Mouse (Mus musculus): Measurements from ENCODE around the gene Slc8a3. TPM values are rescaled to one million over a fixed set of nuclear protein-coding genes. Genes with fewer than 3 reads are reported as not detected.

Slc8a3 gene
- polyA plus RNA-seq, 1 experiment from 2014 or later: 0.16 TPM

DNA sequence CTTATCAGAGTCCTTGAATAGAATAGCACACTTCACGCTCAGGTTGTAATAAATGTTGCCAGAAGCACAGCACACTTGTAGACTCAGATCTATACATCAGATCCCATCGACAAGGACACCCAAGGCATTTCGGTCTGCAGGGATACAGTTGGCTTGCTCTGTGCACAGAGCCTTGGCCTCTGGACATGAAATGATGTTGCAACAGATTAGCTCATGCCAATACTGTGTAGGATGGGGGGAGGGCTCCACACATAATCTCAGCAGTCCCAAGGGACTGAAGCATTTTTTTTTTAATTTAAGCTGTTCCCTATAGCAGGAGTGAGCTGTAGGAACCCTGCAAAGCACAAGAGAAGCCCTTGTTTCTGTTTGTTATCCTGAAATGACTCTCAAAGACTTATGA, 74.8 kb downstream of the Slc8a3 start:
- ATAC-seq (replicated peaks; ENCODE audit: insufficient number of reproducible peaks, low FRiP score, low TSS enrichment): no peak
- Histone ChIP-seq H3K4me3 (ENCODE audit: low read depth, low read length) (no peak overlapping the region), H3K4me2 (no peak overlapping the region), H3K27ac (ENCODE audit: low read depth, low read length) (no peak overlapping the region), H3K27me3 (ENCODE audit: control insufficient read depth, insufficient read depth, low read length) (no peaks in the 10 kb centered on the region), H3K36me3 (ENCODE audit: control insufficient read depth, insufficient read depth, low read length) (no peaks in the 10 kb centered on the region), H3K9me3 (replicated peaks; ENCODE audit: control insufficient read depth, low read length) (no peaks in the 10 kb centered on the region), H3K9ac (ENCODE audit: low read depth, low read length) (no peak overlapping the region), H3K4me1 (ENCODE audit: control insufficient read depth, insufficient read depth, low read length) (no peaks in the 10 kb centered on the region)
- WGBS (ENCODE audit: insufficient replicate concordance): 74% methylated on average over 3 of the region's 3 CpGs

DNA sequence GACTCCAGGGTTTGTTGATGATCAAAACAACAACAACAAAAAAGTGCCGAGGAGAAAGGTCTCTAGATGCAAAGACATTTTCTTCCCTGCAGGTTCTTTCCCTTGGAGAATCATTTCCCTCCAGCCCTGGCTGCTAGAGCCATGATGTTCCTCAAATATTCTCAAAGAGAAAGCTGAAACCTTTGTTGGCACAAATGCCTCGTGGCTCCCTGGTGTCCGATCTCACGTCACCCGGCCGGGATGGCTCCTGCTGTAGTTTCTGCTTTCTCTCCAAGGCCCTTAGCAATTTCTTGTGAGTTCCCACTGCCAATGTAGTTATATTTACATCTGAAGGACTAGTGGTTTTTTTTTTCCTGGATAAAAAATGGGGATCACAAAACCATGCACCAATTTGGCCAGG, 87.6 kb downstream of the Slc8a3 start:
- no peaks in the 10 kb centered on the region for H3K36me3 ChIP-seq (ENCODE audit: control insufficient read depth, insufficient read depth, low read length)
- 82% methylated on average over 6 of the region's 6 CpGs for WGBS (ENCODE audit: insufficient replicate concordance)
- H3K27me3 ChIP-seq (ENCODE audit: control insufficient read depth, insufficient read depth, low read length): no peaks in the 10 kb centered on the region
- no peaks in the 10 kb centered on the region for H3K9me3 ChIP-seq (replicated peaks; ENCODE audit: control insufficient read depth, low read length)
- no peak overlapping the region for H3K9ac ChIP-seq (ENCODE audit: low read depth, low read length)
- H3K27ac ChIP-seq (ENCODE audit: low read depth, low read length): no peak overlapping the region
- H3K4me2 ChIP-seq: no peak overlapping the region
- H3K4me1 ChIP-seq (ENCODE audit: control insufficient read depth, insufficient read depth, low read length): no peaks in the 10 kb centered on the region
- no peak overlapping the region for H3K4me3 ChIP-seq (ENCODE audit: low read depth, low read length)
- no peak for ATAC-seq (replicated peaks; ENCODE audit: insufficient number of reproducible peaks, low FRiP score, low TSS enrichment)

DNA sequence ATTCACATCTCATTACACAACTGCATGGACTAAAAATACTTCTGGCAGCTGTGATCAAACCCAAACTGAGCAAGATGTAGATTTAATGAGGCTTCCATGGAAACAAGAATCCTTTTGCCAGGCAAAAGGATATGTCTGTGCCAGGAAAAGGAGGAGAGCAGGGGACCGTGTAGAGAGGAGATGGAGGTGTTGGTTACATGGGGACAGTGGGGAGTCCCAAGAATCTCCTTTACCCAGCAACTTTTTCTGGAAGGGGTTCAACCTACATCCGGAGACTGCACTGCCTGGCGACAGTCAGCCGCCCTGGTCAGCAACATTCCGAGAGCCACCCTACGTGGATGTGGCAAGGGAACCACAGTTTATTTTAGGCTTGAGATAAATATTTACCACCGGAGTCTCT, 88.0 kb downstream of the Slc8a3 start:
- 71% methylated on average over 7 of the region's 7 CpGs for WGBS (ENCODE audit: insufficient replicate concordance)
- no peaks in the 10 kb centered on the region for H3K9me3 ChIP-seq (replicated peaks; ENCODE audit: control insufficient read depth, low read length)
- H3K27me3 ChIP-seq (ENCODE audit: control insufficient read depth, insufficient read depth, low read length): no peaks in the 10 kb centered on the region
- H3K9ac ChIP-seq (ENCODE audit: low read depth, low read length): no peak overlapping the region
- H3K4me2 ChIP-seq: no peak overlapping the region
- no peak overlapping the region for H3K4me3 ChIP-seq (ENCODE audit: low read depth, low read length)
- no peak for ATAC-seq (replicated peaks; ENCODE audit: insufficient number of reproducible peaks, low FRiP score, low TSS enrichment)
- H3K4me1 ChIP-seq (ENCODE audit: control insufficient read depth, insufficient read depth, low read length): no peaks in the 10 kb centered on the region
- H3K27ac ChIP-seq (ENCODE audit: low read depth, low read length): no peak overlapping the region
- no peaks in the 10 kb centered on the region for H3K36me3 ChIP-seq (ENCODE audit: control insufficient read depth, insufficient read depth, low read length)

DNA sequence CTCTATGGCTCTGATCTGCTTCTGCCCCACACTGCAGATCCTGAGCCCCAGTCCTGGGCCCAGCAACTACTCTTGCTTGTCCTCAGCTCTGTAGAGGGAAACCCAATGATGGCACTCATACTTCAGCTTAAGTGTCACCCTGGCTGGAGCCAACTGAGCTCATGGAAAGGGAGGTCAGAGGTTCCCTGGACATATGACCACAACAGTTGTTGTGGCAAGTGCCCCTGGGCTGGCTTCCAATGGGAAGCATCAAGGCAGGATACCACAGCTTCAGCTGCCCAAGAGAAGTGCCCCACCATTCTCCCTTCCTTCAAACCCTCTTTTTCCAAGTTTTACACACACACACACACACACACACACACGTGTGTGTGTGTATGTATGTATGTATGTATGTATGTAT, 88.5 kb downstream of the Slc8a3 start:
- no peaks in the 10 kb centered on the region for H3K36me3 ChIP-seq (ENCODE audit: control insufficient read depth, insufficient read depth, low read length)
- no peak for ATAC-seq (replicated peaks; ENCODE audit: insufficient number of reproducible peaks, low FRiP score, low TSS enrichment)
- no peaks in the 10 kb centered on the region for H3K9me3 ChIP-seq (replicated peaks; ENCODE audit: control insufficient read depth, low read length)
- H3K9ac ChIP-seq (ENCODE audit: low read depth, low read length): no peak overlapping the region
- no peak overlapping the region for H3K4me2 ChIP-seq
- H3K27ac ChIP-seq (ENCODE audit: low read depth, low read length): no peak overlapping the region
- no peaks in the 10 kb centered on the region for H3K4me1 ChIP-seq (ENCODE audit: control insufficient read depth, insufficient read depth, low read length)
- no peaks in the 10 kb centered on the region for H3K27me3 ChIP-seq (ENCODE audit: control insufficient read depth, insufficient read depth, low read length)
- 69% methylated on average over 1 of the region's 1 CpGs for WGBS (ENCODE audit: insufficient replicate concordance)
- H3K4me3 ChIP-seq (ENCODE audit: low read depth, low read length): no peak overlapping the region

DNA sequence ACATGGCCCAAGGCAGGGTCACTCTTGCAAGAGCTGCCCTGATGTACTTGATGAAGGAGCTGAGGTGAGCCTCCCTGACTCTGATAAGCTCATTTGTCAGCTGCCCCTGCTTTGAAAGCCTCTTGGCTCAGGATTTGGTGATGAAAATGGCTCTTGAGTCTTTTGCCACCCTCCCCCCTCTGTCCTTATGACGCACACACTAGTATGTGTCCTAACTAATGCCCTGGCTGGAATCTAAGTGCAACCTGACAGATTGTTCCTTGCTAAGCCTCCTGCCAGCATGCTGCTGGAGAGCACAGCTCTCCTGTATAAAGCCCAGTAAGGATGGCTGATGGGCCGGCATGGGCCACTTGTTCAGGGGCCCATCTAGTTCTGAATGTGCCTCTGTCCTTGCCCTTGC, 91.3 kb downstream of the Slc8a3 start:
- H3K4me2 ChIP-seq: no peak overlapping the region
- no peak overlapping the region for H3K4me3 ChIP-seq (ENCODE audit: low read depth, low read length)
- no peaks in the 10 kb centered on the region for H3K36me3 ChIP-seq (ENCODE audit: control insufficient read depth, insufficient read depth, low read length)
- no peak overlapping the region for H3K27ac ChIP-seq (ENCODE audit: low read depth, low read length)
- H3K4me1 ChIP-seq (ENCODE audit: control insufficient read depth, insufficient read depth, low read length): no peaks in the 10 kb centered on the region
- 0 out of 2 replicates have a peak, but pooled peaks cover 2% of the 10 kb centered on the region for H3K27me3 ChIP-seq (ENCODE audit: control insufficient read depth, insufficient read depth, low read length)
- WGBS (ENCODE audit: insufficient replicate concordance): 57% methylated on average over 2 of the region's 2 CpGs
- no peaks in the 10 kb centered on the region for H3K9me3 ChIP-seq (replicated peaks; ENCODE audit: control insufficient read depth, low read length)
- no peak overlapping the region for H3K9ac ChIP-seq (ENCODE audit: low read depth, low read length)
- no peak for ATAC-seq (replicated peaks; ENCODE audit: insufficient number of reproducible peaks, low FRiP score, low TSS enrichment)

DNA sequence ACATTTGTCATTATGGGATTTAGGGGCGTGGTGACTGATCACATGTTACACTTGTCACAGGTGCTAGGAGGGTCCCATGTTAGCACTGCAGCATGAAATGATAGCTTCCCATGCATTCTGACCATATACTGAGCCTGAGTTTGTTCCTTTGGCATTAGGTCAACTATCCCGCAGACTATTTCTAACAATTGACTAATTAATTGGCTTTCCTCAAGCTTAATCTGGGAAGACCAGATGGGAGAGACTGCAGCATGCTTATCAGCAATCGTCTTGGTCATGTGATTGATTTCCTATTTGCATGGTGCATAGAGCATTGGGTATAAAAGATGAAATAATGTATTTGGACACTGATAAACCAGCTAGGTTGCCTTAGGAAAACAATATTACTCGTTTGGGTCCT, 91.9 kb downstream of the Slc8a3 start:
- H3K4me2 ChIP-seq: no peak overlapping the region
- 69% methylated on average over 4 of the region's 4 CpGs for WGBS (ENCODE audit: insufficient replicate concordance)
- H3K36me3 ChIP-seq (ENCODE audit: control insufficient read depth, insufficient read depth, low read length): no peaks in the 10 kb centered on the region
- no peak overlapping the region for H3K27ac ChIP-seq (ENCODE audit: low read depth, low read length)
- no peaks in the 10 kb centered on the region for H3K9me3 ChIP-seq (replicated peaks; ENCODE audit: control insufficient read depth, low read length)
- H3K9ac ChIP-seq (ENCODE audit: low read depth, low read length): no peak overlapping the region
- 0 out of 2 replicates have a peak, but pooled peaks cover 2% of the 10 kb centered on the region for H3K27me3 ChIP-seq (ENCODE audit: control insufficient read depth, insufficient read depth, low read length)
- H3K4me1 ChIP-seq (ENCODE audit: control insufficient read depth, insufficient read depth, low read length): no peaks in the 10 kb centered on the region
- ATAC-seq (replicated peaks; ENCODE audit: insufficient number of reproducible peaks, low FRiP score, low TSS enrichment): no peak
- H3K4me3 ChIP-seq (ENCODE audit: low read depth, low read length): no peak overlapping the region

DNA sequence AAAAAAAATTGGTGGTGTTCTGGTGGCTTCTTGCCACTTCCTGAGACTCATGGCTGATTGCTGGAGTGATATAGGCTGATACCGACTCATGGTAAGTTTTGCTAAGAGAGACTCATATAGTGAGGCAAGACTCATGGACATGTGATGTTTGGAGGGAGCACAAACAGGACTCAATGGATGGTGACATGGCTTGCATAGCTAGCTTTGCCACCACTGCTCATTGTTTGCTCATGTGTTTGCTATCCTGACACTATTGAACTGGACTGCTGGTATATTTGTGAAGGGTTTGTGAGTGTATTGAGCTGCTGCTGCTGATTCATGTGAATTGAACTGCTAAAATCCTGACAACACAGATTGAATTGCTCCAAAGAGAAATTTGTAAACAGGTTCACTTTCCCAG, 95.8 kb downstream of the Slc8a3 start:
- WGBS (ENCODE audit: insufficient replicate concordance): 89% methylated on average over 1 of the region's 1 CpGs
- no peak overlapping the region for H3K9ac ChIP-seq (ENCODE audit: low read depth, low read length)
- no peak for ATAC-seq (replicated peaks; ENCODE audit: insufficient number of reproducible peaks, low FRiP score, low TSS enrichment)

DNA sequence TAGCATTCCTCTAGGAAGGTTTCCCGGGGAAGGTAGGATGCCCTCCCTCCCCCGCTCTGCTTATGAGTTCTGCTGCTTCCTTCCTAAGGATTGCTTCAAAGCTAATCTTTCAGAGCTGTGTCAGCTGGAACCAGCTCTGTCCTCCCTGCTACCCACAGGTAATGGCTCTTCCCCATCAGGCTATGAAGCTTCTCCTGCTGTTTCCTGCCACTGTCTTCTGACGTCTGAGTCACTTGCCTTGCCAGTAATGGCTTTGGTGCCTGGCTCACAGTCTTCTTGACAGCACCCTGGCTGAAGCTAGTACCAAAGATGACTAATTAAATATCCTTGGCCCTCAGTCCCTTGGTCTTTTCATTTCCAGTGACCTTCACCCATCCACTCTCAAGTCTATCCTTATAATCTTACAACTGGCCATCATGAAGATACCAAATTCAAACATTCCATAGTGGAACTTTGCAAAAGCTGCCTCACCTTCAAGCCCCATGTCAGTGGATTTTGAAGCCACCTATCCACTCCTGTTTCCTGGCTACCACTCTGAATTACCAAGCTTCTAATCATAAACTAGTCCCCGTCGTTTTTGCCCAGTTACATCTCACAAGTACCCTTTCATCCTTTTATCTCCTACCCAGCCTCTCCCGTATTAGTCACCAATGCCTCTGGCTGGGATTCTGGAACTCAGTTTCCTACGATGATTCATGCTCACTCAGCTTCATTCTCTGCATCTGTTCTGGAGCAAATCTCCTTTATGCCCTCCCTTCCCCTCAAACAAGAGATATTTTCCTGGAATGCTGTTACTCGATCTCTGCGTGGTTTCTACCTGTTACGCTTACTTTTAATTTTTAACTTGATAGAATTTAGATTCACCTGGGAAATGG, 97.3 kb downstream of the Slc8a3 start:
- no peak overlapping the region for H3K9ac ChIP-seq (ENCODE audit: low read depth, low read length)
- no peaks in the 10 kb centered on the region for H3K4me1 ChIP-seq (ENCODE audit: control insufficient read depth, insufficient read depth, low read length)
- no peak overlapping the region for H3K4me2 ChIP-seq
- 70% methylated on average over 10 of the region's 10 CpGs for WGBS (ENCODE audit: insufficient replicate concordance)
- H3K9me3 ChIP-seq (replicated peaks; ENCODE audit: control insufficient read depth, low read length): no peaks in the 10 kb centered on the region
- H3K27ac ChIP-seq (ENCODE audit: low read depth, low read length): no peak overlapping the region
- no peak for ATAC-seq (replicated peaks; ENCODE audit: insufficient number of reproducible peaks, low FRiP score, low TSS enrichment)
- 0 out of 2 replicates have a peak, but pooled peaks cover 2% of the 10 kb centered on the region for H3K27me3 ChIP-seq (ENCODE audit: control insufficient read depth, insufficient read depth, low read length)
- no peaks in the 10 kb centered on the region for H3K36me3 ChIP-seq (ENCODE audit: control insufficient read depth, insufficient read depth, low read length)
- H3K4me3 ChIP-seq (ENCODE audit: low read depth, low read length): no peak overlapping the region

More for the DNA sequence above, 95.8 kb downstream of the Slc8a3 start:
- no peaks in the 10 kb centered on the region for H3K4me1 ChIP-seq (ENCODE audit: control insufficient read depth, insufficient read depth, low read length)
- no peak overlapping the region for H3K27ac ChIP-seq (ENCODE audit: low read depth, low read length)
- no peak overlapping the region for H3K4me3 ChIP-seq (ENCODE audit: low read depth, low read length)
- H3K9me3 ChIP-seq (replicated peaks; ENCODE audit: control insufficient read depth, low read length): no peaks in the 10 kb centered on the region
- 0 out of 2 replicates have a peak, but pooled peaks cover 2% of the 10 kb centered on the region for H3K27me3 ChIP-seq (ENCODE audit: control insufficient read depth, insufficient read depth, low read length)
- no peak overlapping the region for H3K4me2 ChIP-seq
- no peaks in the 10 kb centered on the region for H3K36me3 ChIP-seq (ENCODE audit: control insufficient read depth, insufficient read depth, low read length)
